Mouse (Mus musculus): ENCODE data around the gene Prtn3. TPM values are rescaled to one million over a fixed set of nuclear protein-coding genes. Genes with fewer than 3 reads are reported as not detected.
"Not testable (repeated sequence)": the region's sequence is repeated elsewhere in the genome, so short reads cannot be mapped to it uniquely, and the experiment has no call there.

Prtn3 gene
- polyA plus RNA-seq, 1 experiment from 2014 or later = 15.3 TPM

- no peak for ATAC-seq
- 9% methylated on average over 22 of the region's 22 CpGs for WGBS
Observed at GRCm38 (mm10) chr10:79881981-79882380, 7.7 kb downstream of the Prtn3 start.

GRCm38 (mm10) chr10:79883297-79884084 is 9.2 kb downstream of the Prtn3 start:
- H3K4me2 ChIP-seq (ENCODE audit: low read length) = no peak overlapping the region
- H3K4me1 ChIP-seq (replicated peaks; ENCODE audit: control insufficient read depth, insufficient read depth, low read length) = peaks cover 4% of the 10 kb centered on the region; the same call in 1 of the 2 replicates
- WGBS = 13% methylated on average over 22 of the region's 22 CpGs
- H3K4me3 ChIP-seq (replicated peaks; ENCODE audit: low read length) = no peak overlapping the region
- no peak overlapping the region for H3K27ac ChIP-seq (ENCODE audit: low read length)
- no peaks in the 10 kb centered on the region for H3K36me3 ChIP-seq (ENCODE audit: control insufficient read depth, insufficient read depth)
- 0 out of 2 replicates have a peak, but pooled peaks have one; percentile 27 for ATAC-seq
- no peak overlapping the region; the same call in 1 of the 2 replicates for H3K9ac ChIP-seq (replicated peaks; ENCODE audit: low read depth, low read length)
- H3K9me3 ChIP-seq (ENCODE audit: control insufficient read depth, low read length) = no peaks in the 10 kb centered on the region
- H3K27me3 ChIP-seq (replicated peaks; ENCODE audit: control insufficient read depth, insufficient read depth, low read length) = peaks cover 6% of the 10 kb centered on the region; the same call in 1 of the 2 replicates

More at GRCm38 (mm10) chr10:79881981-79882380, 7.7 kb downstream of the Prtn3 start:
- peak overlapping the region; percentile 26; the same call in 1 of the 2 replicates for H3K9ac ChIP-seq (replicated peaks; ENCODE audit: low read depth, low read length)
- no peaks in the 10 kb centered on the region for H3K36me3 ChIP-seq (ENCODE audit: control insufficient read depth, insufficient read depth)
- no peak overlapping the region for H3K4me3 ChIP-seq (replicated peaks; ENCODE audit: low read length)
- H3K27ac ChIP-seq (ENCODE audit: low read length) = no peak overlapping the region
- no peaks in the 10 kb centered on the region for H3K9me3 ChIP-seq (ENCODE audit: control insufficient read depth, low read length)
- H3K4me2 ChIP-seq (ENCODE audit: low read length) = no peak overlapping the region
- peaks cover 6% of the 10 kb centered on the region; the same call in 1 of the 2 replicates for H3K27me3 ChIP-seq (replicated peaks; ENCODE audit: control insufficient read depth, insufficient read depth, low read length)
- peaks cover 4% of the 10 kb centered on the region; the same call in 1 of the 2 replicates for H3K4me1 ChIP-seq (replicated peaks; ENCODE audit: control insufficient read depth, insufficient read depth, low read length)

GRCm38 (mm10) chr10:79884446-79884845 is 10.2 kb downstream of the Prtn3 start:
- no peaks in the 10 kb centered on the region for H3K36me3 ChIP-seq (ENCODE audit: control insufficient read depth, insufficient read depth)
- H3K27me3 ChIP-seq (replicated peaks; ENCODE audit: control insufficient read depth, insufficient read depth, low read length) = peaks cover 6% of the 10 kb centered on the region; the same call in 1 of the 2 replicates
- H3K4me1 ChIP-seq (replicated peaks; ENCODE audit: control insufficient read depth, insufficient read depth, low read length) = peaks cover 4% of the 10 kb centered on the region; the same call in 1 of the 2 replicates
- no peak overlapping the region for H3K4me3 ChIP-seq (replicated peaks; ENCODE audit: low read length)
- ATAC-seq = no peak
- no peak overlapping the region for H3K27ac ChIP-seq (ENCODE audit: low read length)
- 45% methylated on average over 4 of the region's 4 CpGs for WGBS
- no peaks in the 10 kb centered on the region for H3K9me3 ChIP-seq (ENCODE audit: control insufficient read depth, low read length)
- H3K4me2 ChIP-seq (ENCODE audit: low read length) = no peak overlapping the region
- no peak overlapping the region for H3K9ac ChIP-seq (replicated peaks; ENCODE audit: low read depth, low read length)

- H3K36me3 ChIP-seq (ENCODE audit: control insufficient read depth, insufficient read depth); ATAC-seq; H3K27me3 ChIP-seq (replicated peaks; ENCODE audit: control insufficient read depth, insufficient read depth, low read length); H3K4me1 ChIP-seq (replicated peaks; ENCODE audit: control insufficient read depth, insufficient read depth, low read length); H3K9me3 ChIP-seq (ENCODE audit: control insufficient read depth, low read length); H3K4me3 ChIP-seq (replicated peaks; ENCODE audit: low read length); H3K9ac ChIP-seq (replicated peaks; ENCODE audit: low read depth, low read length); H3K4me2 ChIP-seq (ENCODE audit: low read length); H3K27ac ChIP-seq (ENCODE audit: low read length): not testable (repeated sequence)
- 73% methylated on average over 2 of the region's 3 CpGs for WGBS
Observed at GRCm38 (mm10) chr10:79884938-79885337, 10.7 kb downstream of the Prtn3 start.

GRCm38 (mm10) chr10:79886054-79886453 is 11.8 kb downstream of the Prtn3 start, which contains the start of gene Elane:
Elane (plus strand) TSS chr10:79886247.
- Histone ChIP-seq H3K36me3 (ENCODE audit: control insufficient read depth, insufficient read depth) (no peaks in the 10 kb centered on the region), H3K9ac (replicated peaks; ENCODE audit: low read depth, low read length) (no peak within 1 kb of the TSS), H3K9me3 (ENCODE audit: control insufficient read depth, low read length) (no peaks in the 10 kb centered on the region), H3K4me2 (ENCODE audit: low read length) (no peak within 1 kb of the TSS), H3K27me3 (replicated peaks; ENCODE audit: control insufficient read depth, insufficient read depth, low read length) (no peaks in the 10 kb centered on the region; the same call in 1 of the 2 replicates), H3K27ac (ENCODE audit: low read length) (no peak within 1 kb of the TSS), H3K4me3 (replicated peaks; ENCODE audit: low read length) (no peak within 1 kb of the TSS), H3K4me1 (replicated peaks; ENCODE audit: control insufficient read depth, insufficient read depth, low read length) (peaks cover 4% of the 10 kb centered on the region; the same call in 1 of the 2 replicates)
- ATAC-seq = no peak
- WGBS = 86% methylated on average over 6 of the region's 6 CpGs

GRCm38 (mm10) chr10:79886611-79887010 is 12.3 kb downstream of the Prtn3 start:
- Histone ChIP-seq H3K27me3 (replicated peaks; ENCODE audit: control insufficient read depth, insufficient read depth, low read length) (no peaks in the 10 kb centered on the region; the same call in 1 of the 2 replicates), H3K36me3 (ENCODE audit: control insufficient read depth, insufficient read depth) (no peaks in the 10 kb centered on the region), H3K4me1 (replicated peaks; ENCODE audit: control insufficient read depth, insufficient read depth, low read length) (peaks cover 4% of the 10 kb centered on the region; the same call in 1 of the 2 replicates), H3K27ac (ENCODE audit: low read length) (no peak overlapping the region), H3K4me2 (ENCODE audit: low read length) (no peak overlapping the region), H3K9ac (replicated peaks; ENCODE audit: low read depth, low read length) (no peak overlapping the region), H3K4me3 (replicated peaks; ENCODE audit: low read length) (no peak overlapping the region), H3K9me3 (ENCODE audit: control insufficient read depth, low read length) (no peaks in the 10 kb centered on the region)
- no peak for ATAC-seq
- WGBS = 82% methylated on average over 8 of the region's 8 CpGs

GRCm38 (mm10) chr10:79889386-79889785 is 15.1 kb downstream of the Prtn3 start:
- 81% methylated on average over 2 of the region's 2 CpGs for WGBS
- H3K36me3 ChIP-seq (ENCODE audit: control insufficient read depth, insufficient read depth) = no peaks in the 10 kb centered on the region
- H3K4me2 ChIP-seq (ENCODE audit: low read length) = no peak overlapping the region
- no peaks in the 10 kb centered on the region for H3K27me3 ChIP-seq (replicated peaks; ENCODE audit: control insufficient read depth, insufficient read depth, low read length)
- no peak overlapping the region for H3K27ac ChIP-seq (ENCODE audit: low read length)
- no peak overlapping the region for H3K9ac ChIP-seq (replicated peaks; ENCODE audit: low read depth, low read length)
- no peaks in the 10 kb centered on the region for H3K4me1 ChIP-seq (replicated peaks; ENCODE audit: control insufficient read depth, insufficient read depth, low read length)
- ATAC-seq = no peak
- H3K4me3 ChIP-seq (replicated peaks; ENCODE audit: low read length) = no peak overlapping the region
- H3K9me3 ChIP-seq (ENCODE audit: control insufficient read depth, low read length) = no peaks in the 10 kb centered on the region

- Histone ChIP-seq H3K4me1 (replicated peaks; ENCODE audit: control insufficient read depth, insufficient read depth, low read length) (no peaks in the 10 kb centered on the region), H3K9me3 (ENCODE audit: control insufficient read depth, low read length) (no peaks in the 10 kb centered on the region), H3K36me3 (ENCODE audit: control insufficient read depth, insufficient read depth) (0 out of 2 replicates have a peak, but pooled peaks cover 2% of the 10 kb centered on the region), H3K4me3 (replicated peaks; ENCODE audit: low read length) (no peak within 1 kb of the TSS), H3K9ac (replicated peaks; ENCODE audit: low read depth, low read length) (no peak within 1 kb of the TSS), H3K27ac (ENCODE audit: low read length) (no peak within 1 kb of the TSS), H3K27me3 (replicated peaks; ENCODE audit: control insufficient read depth, insufficient read depth, low read length) (no peaks in the 10 kb centered on the region), H3K4me2 (ENCODE audit: low read length) (no peak within 1 kb of the TSS)
- WGBS = 35% methylated on average over 5 of the region's 5 CpGs
- no peak for ATAC-seq
Observed at GRCm38 (mm10) chr10:79890670-79891069, 16.4 kb downstream of the Prtn3 start, which contains the start of gene Cfd. Cfd (plus strand) TSS chr10:79890853.

GRCm38 (mm10) chr10:79892451-79893118 is 18.3 kb downstream of the Prtn3 start:
- H3K36me3 ChIP-seq (ENCODE audit: control insufficient read depth, insufficient read depth); H3K9me3 ChIP-seq (ENCODE audit: control insufficient read depth, low read length); H3K4me3 ChIP-seq (replicated peaks; ENCODE audit: low read length); H3K9ac ChIP-seq (replicated peaks; ENCODE audit: low read depth, low read length); H3K4me1 ChIP-seq (replicated peaks; ENCODE audit: control insufficient read depth, insufficient read depth, low read length); H3K4me2 ChIP-seq (ENCODE audit: low read length); H3K27me3 ChIP-seq (replicated peaks; ENCODE audit: control insufficient read depth, insufficient read depth, low read length); H3K27ac ChIP-seq (ENCODE audit: low read length): not testable (repeated sequence)
- ATAC-seq = peak; percentile 69
- 44% methylated on average over 22 of the region's 22 CpGs for WGBS
